Mouse (Mus musculus): ENCODE measurements at regions not wholly inside any gene's neighbourhood (a gene's known extent, or its start where the extent isn't known, plus 50 kb on each side); places are given as distances from the start of the nearest gene placed in this dataset.
A peak's percentile ranks its signal among the peaks of the same experiment; 100 is the strongest.

DNA sequence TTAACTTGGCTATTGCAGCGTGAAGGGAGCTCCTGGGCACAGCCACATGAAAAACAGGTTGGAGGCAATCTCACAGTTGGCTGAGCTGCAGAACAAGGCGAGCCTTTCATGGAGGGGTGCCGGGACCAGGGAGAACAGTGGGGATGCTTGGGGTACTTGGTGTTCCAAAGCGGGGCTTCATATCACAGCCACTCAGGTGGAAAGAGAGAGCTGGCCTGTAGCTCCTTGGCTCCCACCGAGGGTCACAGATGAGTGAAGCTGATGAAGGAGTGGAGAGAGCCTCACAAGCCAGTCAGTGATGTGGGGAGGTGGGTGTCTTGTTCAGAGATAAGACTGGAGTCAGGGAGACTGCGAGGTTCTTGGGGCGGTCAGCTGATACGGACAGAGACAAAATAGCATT lies 241.2 kb downstream of the Wdr11 start:
- Histone ChIP-seq H3K36me3 (ENCODE audit: control insufficient read depth, insufficient read depth, low read length) (no peaks in the 10 kb centered on the region), H3K79me2 (replicated peaks; ENCODE audit: control insufficient read depth, insufficient read depth, low read length) (no peaks in the 10 kb centered on the region), H3K27ac (no peak overlapping the region), H3K27me3 (ENCODE audit: control insufficient read depth, insufficient read depth, low read length) (no peaks in the 10 kb centered on the region), H3K4me1 (ENCODE audit: control insufficient read depth, insufficient read depth, low read length) (no peaks in the 10 kb centered on the region), H3K4me3 (no peak overlapping the region), H3K9ac (ENCODE audit: low read depth, low read length) (no peak overlapping the region)
- no peak for DNase-seq
- 64% methylated on average over 8 of the region's 8 CpGs for WGBS
- intact Hi-C loops (cut with DNase I), result no loop called here
- TF ChIP-seq CTCF (IDR thresholded peaks at IDR 0.05) (no peak), POLR2A (IDR thresholded peaks at IDR 0.05; ENCODE audit: insufficient read depth, low read depth, low read length) (no peak), EP300 (IDR thresholded peaks at IDR 0.05; ENCODE audit: insufficient read depth, low read depth, low read length) (no peak)

DNA sequence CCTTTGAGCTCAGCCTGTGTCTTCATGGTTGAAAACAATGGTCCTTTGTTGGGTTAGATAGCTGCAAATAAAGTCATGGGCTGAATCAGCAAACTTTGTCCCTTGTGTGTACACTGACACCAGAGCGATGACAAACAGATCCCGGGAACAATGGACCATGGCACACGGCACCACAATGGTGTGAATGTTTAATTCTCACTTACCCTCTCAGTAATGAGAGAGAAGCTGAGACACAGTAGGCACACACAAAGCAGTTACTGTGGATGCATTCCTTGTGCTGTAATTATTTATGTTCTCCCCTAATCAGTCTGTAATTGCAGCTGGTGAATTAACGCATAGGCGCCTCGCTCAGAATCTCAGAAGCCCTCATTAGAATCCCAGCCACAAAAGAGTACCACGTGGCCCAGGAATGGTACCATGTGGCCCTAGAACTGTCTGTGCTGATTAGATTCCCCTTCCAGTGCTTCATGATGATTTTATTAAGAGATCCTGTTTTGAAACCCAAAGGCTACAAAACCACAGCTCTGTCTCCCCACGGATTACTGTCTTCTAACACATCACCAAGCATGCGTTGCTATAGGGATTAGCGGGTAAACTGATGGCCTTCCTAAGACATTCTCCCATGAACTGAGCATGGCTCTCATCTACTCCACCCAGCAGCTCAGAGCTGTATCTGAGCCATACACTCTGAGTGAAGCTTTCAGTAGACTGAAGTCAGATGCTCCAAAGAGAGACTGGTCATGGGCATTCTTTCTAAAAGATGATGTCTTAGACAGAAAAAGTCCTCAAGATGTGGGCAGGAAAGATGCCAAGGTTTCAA lies 250.8 kb downstream of the Wdr11 start:
- H3K9ac ChIP-seq (ENCODE audit: low read depth, low read length), result no peak overlapping the region
- H3K27ac ChIP-seq, result no peak overlapping the region
- WGBS, result 79% methylated on average over 10 of the region's 10 CpGs
- DNase-seq, result no peak
- no peaks in the 10 kb centered on the region for H3K79me2 ChIP-seq (replicated peaks; ENCODE audit: control insufficient read depth, insufficient read depth, low read length)
- no peaks in the 10 kb centered on the region for H3K36me3 ChIP-seq (ENCODE audit: control insufficient read depth, insufficient read depth, low read length)
- intact Hi-C loops (cut with DNase I), result no loop called here
- no peak overlapping the region for H3K4me3 ChIP-seq
- H3K4me1 ChIP-seq (ENCODE audit: control insufficient read depth, insufficient read depth, low read length), result no peaks in the 10 kb centered on the region
- no peaks in the 10 kb centered on the region for H3K27me3 ChIP-seq (ENCODE audit: control insufficient read depth, insufficient read depth, low read length)
- TF ChIP-seq EP300 (IDR thresholded peaks at IDR 0.05; ENCODE audit: insufficient read depth, low read depth, low read length) (no peak), CTCF (IDR thresholded peaks at IDR 0.05) (no peak), POLR2A (IDR thresholded peaks at IDR 0.05; ENCODE audit: insufficient read depth, low read depth, low read length) (no peak)

DNA sequence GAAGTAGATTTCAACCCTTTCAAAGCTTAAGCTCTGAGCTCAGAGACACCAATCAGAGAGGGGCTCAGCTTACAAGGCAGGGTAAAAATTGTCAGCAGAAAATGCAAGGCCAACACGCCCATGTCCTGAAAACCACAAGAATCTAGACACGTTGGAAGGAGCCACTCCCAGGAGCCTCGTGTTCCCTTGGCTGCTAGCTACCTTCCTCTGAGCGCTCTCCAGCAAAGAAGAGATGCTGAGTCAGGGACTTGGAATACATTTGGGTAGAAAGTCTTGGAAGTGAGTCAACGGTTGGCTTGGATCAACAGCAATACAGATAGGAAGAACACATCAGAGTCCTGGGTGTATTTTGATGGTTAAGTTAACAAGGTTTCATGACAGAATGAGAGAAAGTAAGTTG lies 255.5 kb downstream of the Wdr11 start:
- Histone ChIP-seq H3K27me3 (ENCODE audit: control insufficient read depth, insufficient read depth, low read length) (no peaks in the 10 kb centered on the region), H3K27ac (no peak overlapping the region), H3K9ac (ENCODE audit: low read depth, low read length) (no peak overlapping the region), H3K4me1 (ENCODE audit: control insufficient read depth, insufficient read depth, low read length) (no peaks in the 10 kb centered on the region), H3K79me2 (replicated peaks; ENCODE audit: control insufficient read depth, insufficient read depth, low read length) (no peaks in the 10 kb centered on the region), H3K36me3 (ENCODE audit: control insufficient read depth, insufficient read depth, low read length) (no peaks in the 10 kb centered on the region), H3K4me3 (no peak overlapping the region)
- DNase-seq, result peak in 1 of 2 experiments; percentile 12
- intact Hi-C loops (cut with DNase I), result no loop called here
- WGBS, result 53% methylated on average over 5 of the region's 5 CpGs
- no peak for TF ChIP-seq POLR2A (IDR thresholded peaks at IDR 0.05; ENCODE audit: insufficient read depth, low read depth, low read length)
- no peak for TF ChIP-seq EP300 (IDR thresholded peaks at IDR 0.05; ENCODE audit: insufficient read depth, low read depth, low read length)
- TF ChIP-seq CTCF (IDR thresholded peaks at IDR 0.05), result no peak

GRCm38 (mm10) chr7:129853596-129853995 lies 261.9 kb downstream of the Wdr11 start:
- Histone ChIP-seq H3K79me2 (replicated peaks; ENCODE audit: control insufficient read depth, insufficient read depth, low read length) (no peaks in the 10 kb centered on the region), H3K27me3 (ENCODE audit: control insufficient read depth, insufficient read depth, low read length) (no peaks in the 10 kb centered on the region), H3K27ac (no peak overlapping the region), H3K4me3 (no peak overlapping the region), H3K4me1 (ENCODE audit: control insufficient read depth, insufficient read depth, low read length) (no peaks in the 10 kb centered on the region), H3K9ac (ENCODE audit: low read depth, low read length) (no peak overlapping the region), H3K36me3 (ENCODE audit: control insufficient read depth, insufficient read depth, low read length) (no peaks in the 10 kb centered on the region)
- TF ChIP-seq EP300 (IDR thresholded peaks at IDR 0.05; ENCODE audit: insufficient read depth, low read depth, low read length) (no peak), POLR2A (IDR thresholded peaks at IDR 0.05; ENCODE audit: insufficient read depth, low read depth, low read length) (no peak), CTCF (IDR thresholded peaks at IDR 0.05) (no peak)
- no peak for DNase-seq
- intact Hi-C loops (cut with DNase I), result no loop called here
- 62% methylated on average over 7 of the region's 7 CpGs for WGBS

DNA sequence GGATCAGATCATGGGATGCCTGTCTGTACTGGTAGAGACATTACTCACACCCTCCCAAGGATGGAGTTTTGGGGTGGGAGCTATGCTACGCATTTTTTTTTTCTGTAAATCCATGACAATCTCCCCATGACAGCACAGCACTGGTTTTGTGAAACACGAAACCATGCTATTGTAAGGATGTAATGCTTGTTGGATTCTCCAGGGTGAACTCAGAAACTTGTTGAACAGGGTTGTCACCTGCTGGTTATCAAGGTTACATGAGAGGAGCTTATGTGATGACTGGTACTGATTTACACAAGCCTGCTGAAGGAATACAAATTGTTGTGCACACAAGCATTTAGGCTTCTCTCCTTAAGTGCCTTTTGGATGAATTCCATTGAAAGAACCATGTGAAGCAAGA lies 263.3 kb downstream of the Wdr11 start:
- Histone ChIP-seq H3K27me3 (ENCODE audit: control insufficient read depth, insufficient read depth, low read length) (no peaks in the 10 kb centered on the region), H3K36me3 (ENCODE audit: control insufficient read depth, insufficient read depth, low read length) (no peaks in the 10 kb centered on the region), H3K27ac (no peak overlapping the region), H3K4me1 (ENCODE audit: control insufficient read depth, insufficient read depth, low read length) (no peaks in the 10 kb centered on the region), H3K4me3 (no peak overlapping the region), H3K9ac (ENCODE audit: low read depth, low read length) (no peak overlapping the region), H3K79me2 (replicated peaks; ENCODE audit: control insufficient read depth, insufficient read depth, low read length) (no peaks in the 10 kb centered on the region)
- 77% methylated on average over 2 of the region's 2 CpGs for WGBS
- no peak for DNase-seq
- intact Hi-C loops (cut with DNase I), result no loop called here
- TF ChIP-seq EP300 (IDR thresholded peaks at IDR 0.05; ENCODE audit: insufficient read depth, low read depth, low read length), result no peak
- TF ChIP-seq CTCF (IDR thresholded peaks at IDR 0.05), result no peak

DNA sequence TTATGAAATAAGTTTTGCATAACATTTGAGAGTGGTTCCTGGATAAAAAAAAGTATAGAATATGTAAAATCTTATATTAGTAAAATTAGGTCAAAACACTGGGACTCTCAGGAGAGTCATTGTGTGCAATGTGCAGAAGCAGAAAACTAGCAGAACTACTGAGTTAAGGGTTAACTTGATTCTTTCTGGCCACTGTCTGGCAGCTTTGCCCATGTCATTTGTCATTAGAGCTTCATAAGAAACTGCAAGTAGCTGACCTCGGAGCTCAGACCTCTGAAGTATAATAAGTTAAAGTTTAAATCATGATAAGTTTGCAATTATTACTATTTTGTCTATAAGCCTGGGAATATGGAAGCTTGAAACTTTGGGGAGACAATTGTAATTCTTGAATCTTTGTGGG lies 271.3 kb downstream of the Wdr11 start:
- no peak overlapping the region for H3K4me3 ChIP-seq
- 52% methylated on average over 1 of the region's 1 CpGs for WGBS
- H3K27ac ChIP-seq, result no peak overlapping the region
- intact Hi-C loops (cut with DNase I), result no loop called here
- no peak for DNase-seq
- no peak for TF ChIP-seq CTCF (IDR thresholded peaks at IDR 0.05)
- TF ChIP-seq EP300 (IDR thresholded peaks at IDR 0.05; ENCODE audit: insufficient read depth, low read depth, low read length), result no peak
- no peak for TF ChIP-seq POLR2A (IDR thresholded peaks at IDR 0.05; ENCODE audit: insufficient read depth, low read depth, low read length)
- H3K9ac ChIP-seq (ENCODE audit: low read depth, low read length), result no peak overlapping the region
- no peaks in the 10 kb centered on the region for H3K79me2 ChIP-seq (replicated peaks; ENCODE audit: control insufficient read depth, insufficient read depth, low read length)
- no peaks in the 10 kb centered on the region for H3K4me1 ChIP-seq (ENCODE audit: control insufficient read depth, insufficient read depth, low read length)
- H3K36me3 ChIP-seq (ENCODE audit: control insufficient read depth, insufficient read depth, low read length), result no peaks in the 10 kb centered on the region
- no peaks in the 10 kb centered on the region for H3K27me3 ChIP-seq (ENCODE audit: control insufficient read depth, insufficient read depth, low read length)

All from heart, adult 2 months (tissue).